Mouse (Mus musculus): ENCODE data around the gene Spdye4c.

- TF ChIP-seq CTCF (IDR thresholded peaks at IDR 0.05; ENCODE audit: extremely low read depth, insufficient read length, insufficient replicate concordance, low read depth, low read length) (no peak), POLR2A (IDR thresholded peaks at IDR 0.05; ENCODE audit: low read depth, low read length) (no peak)
Observed at GRCm38 (mm10) chr2:128571001-128571400, 20.0 kb upstream of the Spdye4c start.

Measured in small intestine, adult 2 months (tissue).